Mouse (Mus musculus) subcutaneous adipose tissue, adult 2 months (tissue): ENCODE data around the gene Cebpz. TPM values are rescaled to one million over a fixed set of nuclear protein-coding genes. Genes with fewer than 3 reads are reported as not detected.

Source experiments
- polyA plus RNA-seq: library from polyadenylated mRNA; depleted of rRNA; stranded (reverse); fragments of >200 nt; gene quantifications from 2 replicates; pipeline ENCODE4 v1.2.3, GENCODE M21; 2012; ENCODE audit warnings: low replicate concordance; rRNA removed

The Cebpz gene
- polyA plus RNA-seq: 3.5 and 8.7 TPM in 2 replicates

DNA sequence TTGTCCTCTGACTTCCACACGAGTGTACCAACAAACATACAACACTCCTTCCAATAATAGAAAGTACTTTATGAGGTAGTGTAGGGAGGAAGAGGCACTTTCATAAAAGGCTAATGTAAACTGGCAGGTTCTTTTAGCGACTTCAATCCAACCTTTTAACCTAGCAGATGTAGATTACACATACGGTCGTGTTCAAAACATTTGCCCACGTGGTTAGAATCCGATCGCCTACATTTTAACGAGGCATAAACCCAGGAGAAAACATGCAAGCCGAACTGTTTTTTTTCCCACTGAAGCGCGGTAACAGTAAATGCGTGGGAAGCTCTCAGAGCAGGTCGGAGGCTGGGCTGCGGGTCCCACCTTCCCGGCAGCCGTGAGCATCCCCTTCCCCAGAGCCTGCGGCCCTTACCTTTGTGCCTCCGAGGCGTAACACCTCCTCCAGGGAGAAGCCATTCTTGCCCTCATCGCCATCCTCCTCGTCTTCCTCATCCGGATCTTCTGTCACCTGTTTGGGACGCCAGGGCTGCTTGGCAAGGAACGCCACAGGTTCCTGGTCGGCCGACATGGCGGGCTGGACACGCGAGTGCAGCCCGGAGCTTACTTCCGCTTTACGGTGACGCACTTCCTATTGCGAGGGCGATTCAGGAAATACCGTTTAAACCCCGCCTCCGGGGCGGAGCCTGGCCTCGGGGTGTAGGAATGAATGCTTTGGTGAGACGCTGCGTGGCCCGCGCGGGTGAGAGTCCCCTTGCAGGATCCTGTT lies at the start of gene Cebpz, which contains the start of gene Ndufaf7:
Gene Cebpz, minus strand, starts transcription at position 601 of the 763 bp plus-strand sequence.
Gene Ndufaf7, plus strand, starts transcription at position 671 of the 763 bp plus-strand sequence.

DNA sequence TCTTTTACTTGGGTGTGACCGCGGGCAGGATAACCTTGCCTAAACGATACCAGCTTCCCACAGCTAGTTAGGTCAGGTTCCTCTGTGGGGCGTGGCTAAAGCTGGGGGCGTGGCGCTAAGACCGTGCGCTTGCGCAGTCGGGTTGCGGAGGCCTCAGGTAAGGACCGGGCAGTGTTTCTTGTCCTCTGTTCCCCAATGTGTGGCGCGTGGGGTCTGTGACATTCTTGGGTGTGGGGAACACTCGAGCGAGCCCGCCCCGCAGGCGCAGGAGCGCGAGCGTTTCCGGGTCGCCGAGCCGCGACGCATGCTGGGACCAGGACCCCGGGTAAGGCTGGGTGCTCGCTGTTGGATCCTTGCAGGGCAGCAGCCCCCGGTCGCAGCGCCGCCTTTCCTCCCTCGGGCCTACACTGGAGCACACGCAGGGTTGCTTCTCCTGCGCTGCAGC lies 20.5 kb downstream of the Cebpz start, which contains the start of gene Cebpzos:
Gene Cebpzos, plus strand, starts transcription at position 132 of the 445 bp plus-strand sequence.

DNA sequence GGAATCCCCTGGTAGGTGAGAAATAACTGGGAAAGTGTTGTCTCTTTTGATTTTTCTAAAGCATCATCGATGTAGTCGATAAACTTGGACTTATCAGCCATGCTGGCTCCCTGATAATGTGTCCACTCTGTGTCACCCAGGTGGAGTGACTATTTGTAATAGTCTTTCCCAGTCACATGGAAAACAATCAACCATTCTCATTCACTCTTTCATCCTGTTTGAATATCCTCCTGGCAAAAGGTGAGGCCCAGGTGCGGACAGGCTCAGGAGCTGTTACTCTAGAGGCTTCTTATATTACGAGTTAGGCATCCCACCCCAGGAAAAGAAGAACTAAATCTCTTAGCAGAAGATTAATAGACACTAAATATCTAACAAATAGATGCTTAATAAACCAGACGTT lies 30.0 kb downstream of the Cebpz start, which contains the start of gene Sult6b1:
Gene Sult6b1, minus strand, starts transcription at position 101 of the 400 bp plus-strand sequence.

DNA sequence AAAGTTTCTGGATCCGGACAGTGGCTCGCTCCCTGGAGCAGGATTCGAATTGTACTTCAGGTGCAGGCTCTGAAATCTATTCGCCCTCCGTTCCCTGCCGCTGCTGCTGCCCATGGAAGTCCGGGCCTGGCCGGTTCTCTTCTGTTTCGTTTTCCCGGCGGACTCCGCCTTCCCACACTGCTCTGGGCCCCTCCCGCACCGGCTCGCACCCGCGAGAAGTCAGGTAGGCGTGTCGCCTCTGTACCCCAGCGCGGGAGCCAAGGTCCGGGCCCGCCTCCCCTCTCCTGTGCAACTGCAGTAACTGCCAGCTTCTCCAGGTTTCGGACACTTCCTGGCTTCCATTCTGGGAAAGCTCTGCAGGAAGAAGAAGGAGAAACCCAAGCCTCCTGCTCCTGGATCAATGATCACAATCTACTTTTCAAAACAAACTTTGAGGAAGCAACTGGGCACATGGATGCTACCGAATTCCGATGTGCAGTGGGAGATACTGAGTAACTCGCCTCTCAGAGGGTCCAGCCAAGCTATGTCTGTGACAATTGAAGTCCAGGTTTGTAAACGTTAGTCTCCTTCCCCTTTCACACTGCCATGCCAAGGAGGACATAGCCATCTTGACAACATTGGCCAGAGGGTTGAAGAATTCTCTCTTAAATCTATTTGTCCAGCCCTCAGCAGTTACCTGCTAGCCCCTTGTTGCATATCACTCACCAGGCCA lies 54.3 kb downstream of the Cebpz start, which contains the start of gene Eif2ak2:
Gene Eif2ak2, minus strand, starts transcription at position 173 of the 712 bp plus-strand sequence.

Other genes starting within 250 kb of the Cebpz start
- gene Strn, start 199.9 kb downstream of the Cebpz start, polyA plus RNA-seq: 11.0 TPM in 2 replicates
- gene Heatr5b, start 101.7 kb downstream of the Cebpz start, polyA plus RNA-seq: 30.4 and 39.0 TPM in 2 replicates
- gene Gpatch11, start 101.5 kb downstream of the Cebpz start, polyA plus RNA-seq: 11.5 and 18.3 TPM in 2 replicates
- gene Eif2ak2, start 54.5 kb downstream of the Cebpz start, polyA plus RNA-seq: 5.3 and 10.6 TPM in 2 replicates
- not detected in 2 replicates for gene Sult6b1, start 30.1 kb downstream of the Cebpz start, polyA plus RNA-seq
- 8.6 and 9.7 TPM in 2 replicates for gene Cebpzos, start 20.6 kb downstream of the Cebpz start, polyA plus RNA-seq
- gene Ndufaf7, start 70 bp upstream of the Cebpz start, polyA plus RNA-seq: 13.1 and 16.1 TPM in 2 replicates
- gene Prkd3, start 83.8 kb upstream of the Cebpz start, polyA plus RNA-seq: 15.5 and 22.3 TPM in 2 replicates
- gene Qpct, start 114.8 kb upstream of the Cebpz start, polyA plus RNA-seq: 14.2 and 28.0 TPM in 2 replicates